Mouse (Mus musculus) kidney, embryonic 16.5 days (tissue): ENCODE measurements around the gene Map3k13. TPM values are rescaled to one million over a fixed set of nuclear protein-coding genes. Genes with fewer than 3 reads are reported as not detected.
A peak's percentile ranks its signal among the peaks of the same experiment; 100 is the strongest.
"Not testable (repeated sequence)": the region's sequence is repeated elsewhere in the genome, so short reads cannot be mapped to it uniquely, and the experiment has no call there.

Experiments used
- ATAC-seq: fragments of 200-750 bp; cut with Nextera tagmentation; 2 replicates; pipeline ENCODE4 v1.8.0; 2017; ENCODE audit warnings: moderate TSS enrichment; ENCODE audit not compliant: low FRiP score, low TSS enrichment
- H3K27ac ChIP-seq: fragments of 300-500 bp; sonication (generic); 2 replicates; pipeline ENCODE4 v1.5.1; 2014; ENCODE audit warnings: low read length
- H3K27me3 ChIP-seq: fragments of 300-500 bp; sonication (generic); 2 replicates; pipeline ENCODE4 v1.6.1; 2014; ENCODE audit warnings: low read length, control low read depth, mixed read lengths; ENCODE audit not compliant: insufficient read depth
- H3K36me3 ChIP-seq: fragments of 300-500 bp; sonication (generic); 2 replicates; pipeline ENCODE4 v1.6.1; 2014; ENCODE audit warnings: low read length, control low read depth, mixed read lengths; ENCODE audit not compliant: insufficient read depth
- H3K4me1 ChIP-seq: fragments of 300-500 bp; sonication (generic); 2 replicates; pipeline ENCODE4 v1.6.1; 2014; ENCODE audit warnings: low read length, control low read depth, mixed read lengths; ENCODE audit not compliant: insufficient read depth
- H3K4me2 ChIP-seq: fragments of 300-500 bp; sonication (generic); replicated peaks from 2 replicates; pipeline ENCODE4 v1.6.1; 2014; ENCODE audit warnings: low read depth, low read length
- H3K4me3 ChIP-seq: fragments of 300-500 bp; sonication (generic); 2 replicates; pipeline ENCODE4 v1.5.1; 2014; ENCODE audit warnings: mild to moderate bottlenecking, low read length
- H3K9ac ChIP-seq: fragments of 300-500 bp; sonication (generic); replicated peaks from 2 replicates; pipeline ENCODE4 v1.6.1; 2014; ENCODE audit warnings: low read length
- H3K9me3 ChIP-seq: fragments of 300-500 bp; sonication (generic); 2 replicates; pipeline ENCODE4 v1.6.1; 2016; ENCODE audit warnings: low read length, control low read depth
- WGBS: fragments of 180-500 bp; shearing (Covaris S2); extraction: QIAGEN DNeasy Blood & Tissue Kit; methylation state at CpG from one replicate; pipeline ENCODE4 v1.1.7; 2014; 5-methylcytosine and 5-hydroxymethylcytosine counted together
- polyA plus RNA-seq: library from polyadenylated mRNA; unstranded; fragments of >200 nt; fragmentation: Nextera tagmentation; extraction: Ambion mirVana; gene quantifications from 2 replicates; pipeline ENCODE4 v1.2.1, GENCODE M21; 2015

The Map3k13 gene
- polyA plus RNA-seq, 1 experiment from 2014 or later, result 1.0 TPM

DNA sequence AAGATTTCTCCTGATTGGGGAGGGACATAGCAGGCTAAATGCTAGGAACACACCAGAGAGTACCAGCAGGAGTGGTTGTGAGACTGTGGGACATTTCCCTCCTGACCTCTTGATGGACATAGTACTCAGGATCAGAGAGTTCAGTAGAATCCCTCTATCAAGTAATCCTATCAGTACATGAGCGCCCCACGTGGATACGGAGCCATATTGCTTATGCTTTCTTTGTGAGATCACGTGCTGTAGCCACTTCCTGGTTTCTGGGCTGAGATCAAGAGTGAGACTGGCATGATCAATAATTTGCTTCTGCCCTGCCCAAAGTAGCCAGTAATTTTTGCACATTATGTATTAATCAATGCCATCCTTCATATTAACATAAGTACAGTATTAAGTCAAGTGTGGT lies 9.1 kb upstream of the Map3k13 start:
- Histone ChIP-seq H3K27me3 (no peaks in the 10 kb centered on the region), H3K9ac (no peak overlapping the region), H3K4me1 (peaks cover 9% of the 10 kb centered on the region), H3K4me3 (no peak overlapping the region), H3K4me2 (no peak overlapping the region), H3K9me3 (0 out of 2 replicates have a peak, but pooled peaks cover 9% of the 10 kb centered on the region), H3K27ac (no peak overlapping the region), H3K36me3 (no peaks in the 10 kb centered on the region)
- ATAC-seq, result no peak
- WGBS, result 78% methylated on average over 4 of the region's 4 CpGs

DNA sequence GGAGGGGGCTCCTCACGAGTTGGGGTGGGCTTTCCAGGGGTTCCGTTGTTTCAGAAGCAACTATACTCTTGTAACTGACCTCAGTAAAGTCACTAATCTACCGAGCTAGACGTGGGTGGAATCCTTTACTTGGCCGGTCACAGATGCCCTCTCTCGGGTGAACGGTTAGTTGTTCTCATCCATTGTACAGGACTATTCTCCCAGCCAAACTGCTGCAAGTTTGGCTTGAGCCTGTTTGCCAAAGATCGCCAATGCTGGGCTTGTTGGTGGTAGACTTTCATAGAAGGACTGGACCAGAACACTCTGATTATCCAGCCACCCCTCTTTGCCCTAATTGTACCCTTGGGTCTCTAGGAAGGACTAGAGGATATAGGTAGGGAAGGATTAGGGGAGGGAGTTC lies 7.8 kb upstream of the Map3k13 start:
- Histone ChIP-seq H3K36me3 (no peaks in the 10 kb centered on the region), H3K4me1 (peaks cover 9% of the 10 kb centered on the region), H3K4me3 (no peak overlapping the region), H3K9ac (no peak overlapping the region), H3K4me2 (no peak overlapping the region), H3K27ac (no peak overlapping the region), H3K9me3 (0 out of 2 replicates have a peak, but pooled peaks cover 9% of the 10 kb centered on the region), H3K27me3 (no peaks in the 10 kb centered on the region)
- 89% methylated on average over 8 of the region's 8 CpGs for WGBS
- ATAC-seq, result no peak

DNA sequence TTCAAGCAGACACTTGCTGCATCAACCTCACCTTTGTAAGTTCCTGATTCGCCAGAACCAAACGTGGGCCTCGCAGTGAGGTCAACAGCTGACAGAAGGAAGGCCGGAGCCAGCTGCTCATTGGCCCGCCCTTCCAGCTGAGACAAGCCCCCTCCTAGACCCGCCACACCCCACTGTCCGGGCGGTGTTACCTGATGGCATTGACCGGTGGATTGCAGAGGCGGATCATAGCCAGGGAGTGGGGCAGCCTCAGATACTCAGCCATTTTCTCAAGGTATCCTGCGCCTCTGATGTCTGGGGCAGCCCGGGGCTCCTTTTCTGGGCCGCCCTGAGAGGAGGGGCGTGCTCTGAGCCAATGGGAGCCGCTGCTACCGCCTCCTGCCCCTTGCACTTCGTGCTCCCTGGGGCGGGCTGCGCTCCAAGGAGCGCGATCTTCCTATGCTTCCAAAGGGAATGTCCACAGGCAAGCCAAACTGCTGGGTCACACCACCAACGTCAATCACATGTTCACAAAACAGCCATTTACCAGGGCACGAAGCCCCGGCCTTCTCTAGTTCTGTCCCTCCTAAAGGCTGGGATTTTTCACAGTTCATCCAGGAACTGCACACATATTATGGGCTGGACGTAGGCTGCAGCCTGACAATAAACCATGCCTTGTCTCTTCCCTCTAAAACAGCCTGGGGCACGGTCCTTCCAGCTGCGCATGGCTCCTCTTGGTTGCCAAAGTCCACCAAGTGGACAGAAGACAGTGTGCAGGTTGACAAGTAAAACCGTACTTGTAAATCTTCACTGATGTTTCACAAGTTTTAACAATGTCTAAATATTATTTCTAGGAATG lies 6.4 kb upstream of the Map3k13 start, which contains the start of gene Ehhadh:
TSS of gene Ehhadh (minus strand) at position 292 of the 838 bp plus-strand sequence.
- H3K9ac ChIP-seq, result peak within 1 kb of the TSS; percentile 65
- H3K9me3 ChIP-seq, result 0 out of 2 replicates have a peak, but pooled peaks cover 9% of the 10 kb centered on the region
- no peaks in the 10 kb centered on the region for H3K27me3 ChIP-seq
- 7% methylated on average over 28 of the region's 28 CpGs for WGBS
- H3K4me1 ChIP-seq, result peaks cover 9% of the 10 kb centered on the region
- H3K36me3 ChIP-seq, result no peaks in the 10 kb centered on the region
- ATAC-seq, result peak; percentile 96
- H3K27ac ChIP-seq, result no peak within 1 kb of the TSS
- peak within 1 kb of the TSS; percentile 56 for H3K4me3 ChIP-seq
- peak within 1 kb of the TSS; percentile 77 for H3K4me2 ChIP-seq

GRCm38 (mm10) chr16:21788581-21788980 lies 5.6 kb upstream of the Map3k13 start:
- Histone ChIP-seq H3K9ac (no peak overlapping the region), H3K27ac (no peak overlapping the region), H3K4me1 (peaks cover 12% of the 10 kb centered on the region), H3K4me2 (no peak overlapping the region), H3K36me3 (no peaks in the 10 kb centered on the region), H3K9me3 (0 out of 2 replicates have a peak, but pooled peaks cover 9% of the 10 kb centered on the region), H3K27me3 (no peaks in the 10 kb centered on the region), H3K4me3 (no peak overlapping the region)
- WGBS, result 58% methylated on average over 3 of the region's 3 CpGs
- no peak for ATAC-seq

- H3K27ac ChIP-seq, result no peak overlapping the region
- no peak overlapping the region for H3K9ac ChIP-seq
- H3K27me3 ChIP-seq, result no peaks in the 10 kb centered on the region
- H3K36me3 ChIP-seq, result no peaks in the 10 kb centered on the region
- no peak overlapping the region for H3K4me2 ChIP-seq
- ATAC-seq, result no peak
- peaks cover 14% of the 10 kb centered on the region for H3K4me1 ChIP-seq
- 0 out of 2 replicates have a peak, but pooled peaks cover 9% of the 10 kb centered on the region for H3K9me3 ChIP-seq
- H3K4me3 ChIP-seq, result no peak overlapping the region
- 51% methylated on average over 2 of the region's 2 CpGs for WGBS
Measured at GRCm38 (mm10) chr16:21789180-21789579, 5.0 kb upstream of the Map3k13 start.

GRCm38 (mm10) chr16:21790469-21790868 lies 3.7 kb upstream of the Map3k13 start:
- no peak overlapping the region for H3K4me2 ChIP-seq
- WGBS, result 0% methylated on average over 1 of the region's 1 CpGs
- ATAC-seq, result no peak
- no peak overlapping the region for H3K9ac ChIP-seq
- no peaks in the 10 kb centered on the region for H3K27me3 ChIP-seq
- 0 out of 2 replicates have a peak, but pooled peaks cover 9% of the 10 kb centered on the region for H3K9me3 ChIP-seq
- peaks cover 19% of the 10 kb centered on the region for H3K4me1 ChIP-seq
- no peak overlapping the region for H3K4me3 ChIP-seq
- H3K36me3 ChIP-seq, result no peaks in the 10 kb centered on the region
- no peak overlapping the region for H3K27ac ChIP-seq

GRCm38 (mm10) chr16:21791779-21792178 lies 2.4 kb upstream of the Map3k13 start:
- Histone ChIP-seq H3K36me3 (no peaks in the 10 kb centered on the region), H3K4me2 (no peak overlapping the region), H3K4me1 (peaks cover 19% of the 10 kb centered on the region), H3K9me3 (0 out of 2 replicates have a peak, but pooled peaks cover 9% of the 10 kb centered on the region), H3K9ac (no peak overlapping the region), H3K4me3 (no peak overlapping the region), H3K27ac (no peak overlapping the region), H3K27me3 (no peaks in the 10 kb centered on the region)
- ATAC-seq, result no peak
- 58% methylated on average over 3 of the region's 3 CpGs for WGBS

- 19% methylated on average over 2 of the region's 2 CpGs for WGBS
- ATAC-seq, H3K36me3 ChIP-seq, H3K27me3 ChIP-seq, H3K27ac ChIP-seq, H3K9me3 ChIP-seq: not testable (repeated sequence)
- peak overlapping the region; percentile 70 for H3K4me3 ChIP-seq
- peak overlapping the region; percentile 95 for H3K4me2 ChIP-seq
- peaks cover 10% of the 10 kb centered on the region; the same call in 1 of the 2 replicates for H3K4me1 ChIP-seq
- peak overlapping the region; percentile 82 for H3K9ac ChIP-seq
Measured at GRCm38 (mm10) chr16:21793080-21793810, 901 bp upstream of the Map3k13 start.

DNA sequence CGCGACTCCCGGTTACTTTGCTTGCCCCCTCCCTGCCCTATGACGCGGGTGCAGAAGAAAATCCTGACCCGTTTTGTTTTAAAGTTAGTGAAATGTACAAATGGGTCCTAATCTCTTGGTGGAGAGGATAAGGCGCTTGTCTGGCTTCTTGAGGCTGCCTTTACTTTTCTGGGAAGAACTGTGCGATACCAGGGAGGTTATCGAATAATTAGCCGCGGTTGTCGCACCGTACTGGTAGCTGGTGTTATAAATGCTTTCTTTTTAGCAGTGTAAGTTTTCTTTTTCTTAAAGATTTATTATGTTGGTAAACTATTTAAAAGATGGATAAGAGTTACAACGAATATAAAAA lies 525 bp downstream of the Map3k13 start:
- H3K36me3 ChIP-seq, result peaks cover 6% of the 10 kb centered on the region; the same call in 1 of the 2 replicates
- 2% methylated on average over 14 of the region's 14 CpGs for WGBS
- ATAC-seq, result no peak
- H3K27me3 ChIP-seq, result no peaks in the 10 kb centered on the region
- peaks cover 10% of the 10 kb centered on the region; the same call in 1 of the 2 replicates for H3K4me1 ChIP-seq
- H3K9ac ChIP-seq, result peak overlapping the region; percentile 82
- H3K4me2 ChIP-seq, result peak overlapping the region; percentile 95
- no peaks in the 10 kb centered on the region for H3K9me3 ChIP-seq
- peak overlapping the region; percentile 70 for H3K4me3 ChIP-seq
- peak overlapping the region; percentile 72 for H3K27ac ChIP-seq
